Mouse (Mus musculus) cortical plate, adult 2 months (tissue): ENCODE results near the gene 2210016F16Rik.
"Not testable (repeated sequence)": the region's sequence is repeated elsewhere in the genome, so short reads cannot be mapped to it uniquely, and the experiment has no call there.

Source experiments
- CTCF ChIP-seq: fragments of 200-500 bp; IDR thresholded peaks from 2 replicates; pipeline ENCODE4 v1.5.1; 2011; ENCODE audit warnings: mild to moderate bottlenecking, control low read depth, low read length; ENCODE audit not compliant: insufficient read depth; ENCODE audit errors: extremely low read depth
- POLR2A ChIP-seq: fragments of 200-500 bp; IDR thresholded peaks from 2 replicates; pipeline ENCODE4 v1.6.1; 2011; ENCODE audit warnings: mild to moderate bottlenecking, low read length, control low read depth; ENCODE audit not compliant: insufficient read depth; ENCODE audit errors: extremely low read depth

- TF ChIP-seq POLR2A, CTCF: not testable (repeated sequence)
These were observed 19.8 kb downstream of the 2210016F16Rik start for GRCm38 (mm10) chr13:58365179-58365578.
